Mouse (Mus musculus) cerebellum, adult 11 months (tissue): ENCODE results near the gene Smpd4.
"Not testable (repeated sequence)": the region's sequence is repeated elsewhere in the genome, so short reads cannot be mapped to it uniquely, and the experiment has no call there.

Source experiments
- DNase-seq: peaks from one replicate; pipeline ENCODE4 v3.0.0; 2022

Gene Smpd4

GRCm38 (mm10) chr16:17619198-17620105 is at the start of gene Smpd4:
Gene Smpd4 (plus strand): TSS chr16:17619354.
- peak; percentile 84 for DNase-seq

DNA sequence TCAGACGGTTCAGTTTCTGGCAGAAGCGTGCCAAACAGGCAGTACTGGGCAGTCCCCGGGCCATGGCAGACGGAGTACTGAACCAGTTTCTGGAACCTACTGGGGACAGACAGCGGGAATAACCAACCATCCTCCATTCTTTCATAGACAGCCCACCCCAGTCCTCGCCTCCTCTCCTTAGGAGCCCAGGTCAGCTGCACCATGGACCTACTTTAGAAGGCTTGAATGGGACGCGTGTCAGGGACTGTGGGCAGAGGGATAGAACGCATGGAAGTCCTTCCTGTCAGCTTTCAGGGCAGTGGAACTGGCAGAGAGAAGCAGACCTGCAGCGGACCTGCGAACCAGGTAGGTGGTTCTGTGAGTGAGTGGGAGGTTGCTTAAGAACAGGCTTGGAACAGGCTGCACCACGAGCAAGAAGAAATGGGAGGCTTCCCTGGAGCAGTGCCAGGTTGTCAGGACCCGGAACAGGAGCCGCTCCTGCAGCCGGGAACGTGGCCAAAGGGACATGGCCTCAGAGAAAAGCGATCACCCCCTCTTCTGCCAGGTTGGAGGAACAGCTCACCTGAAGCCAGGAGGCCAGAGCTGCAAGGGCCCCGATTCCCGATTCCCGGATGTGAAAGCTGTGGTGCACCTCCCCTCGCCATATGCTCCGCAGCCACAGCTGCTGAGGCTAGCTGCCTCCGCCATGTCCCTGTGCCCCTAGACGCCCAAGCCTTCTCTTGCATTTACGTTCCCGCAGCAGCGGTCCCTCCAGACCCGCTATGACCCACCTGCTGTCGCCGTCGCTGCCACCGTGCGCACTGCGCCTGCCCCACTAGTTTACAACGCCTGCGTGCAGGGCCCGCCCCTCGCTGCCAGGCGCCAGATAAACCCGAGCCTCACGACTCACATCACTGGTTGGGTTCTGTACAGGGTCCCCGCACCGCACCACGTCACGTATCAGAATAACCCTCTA is 43.0 kb upstream of the Smpd4 start:
- peak; percentile 76 for DNase-seq

DNA sequence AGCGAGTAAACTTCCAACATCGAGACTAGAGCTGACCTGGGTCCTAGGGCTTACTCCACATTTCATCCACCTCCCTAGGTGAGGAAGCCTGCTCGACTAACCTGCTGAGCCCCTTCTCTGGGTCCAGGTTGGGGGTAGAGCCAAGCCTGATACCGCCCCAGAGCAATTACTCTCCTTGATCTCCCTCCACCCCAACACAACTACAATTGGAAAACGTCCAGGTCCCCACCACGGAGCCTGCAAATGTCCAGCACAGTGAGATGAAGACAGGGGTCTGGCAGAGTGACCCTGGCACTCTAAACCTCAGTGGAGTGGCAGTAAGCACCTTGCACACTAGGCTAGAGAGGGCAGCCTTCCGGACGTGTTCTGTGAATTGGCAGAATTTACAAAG is 42.3 kb upstream of the Smpd4 start:
- peak; percentile 28 for DNase-seq

DNA sequence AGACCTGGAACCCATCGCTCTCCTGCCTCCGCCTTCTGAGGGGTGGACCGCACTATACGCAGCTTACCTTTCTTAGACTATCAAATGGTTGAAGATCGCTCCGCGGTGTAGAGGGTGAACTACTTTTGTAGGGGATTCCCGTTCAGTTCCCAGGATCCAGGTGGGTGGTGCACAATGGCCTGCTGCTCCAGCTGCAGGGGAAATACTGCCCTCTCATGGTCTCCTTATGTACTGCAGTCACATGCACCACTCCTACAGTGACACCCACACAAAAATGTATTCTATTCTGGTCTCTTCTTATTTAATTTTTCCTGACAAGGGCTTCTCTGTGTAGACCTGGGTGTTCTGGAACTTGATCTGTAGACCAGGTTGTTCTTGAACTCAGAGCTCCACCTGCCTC is 36.1 kb upstream of the Smpd4 start, which contains the start of gene Slc7a4:
TSS of gene Slc7a4 (minus strand) at position 151 of the 400 bp plus-strand sequence.
- no peak for DNase-seq

DNA sequence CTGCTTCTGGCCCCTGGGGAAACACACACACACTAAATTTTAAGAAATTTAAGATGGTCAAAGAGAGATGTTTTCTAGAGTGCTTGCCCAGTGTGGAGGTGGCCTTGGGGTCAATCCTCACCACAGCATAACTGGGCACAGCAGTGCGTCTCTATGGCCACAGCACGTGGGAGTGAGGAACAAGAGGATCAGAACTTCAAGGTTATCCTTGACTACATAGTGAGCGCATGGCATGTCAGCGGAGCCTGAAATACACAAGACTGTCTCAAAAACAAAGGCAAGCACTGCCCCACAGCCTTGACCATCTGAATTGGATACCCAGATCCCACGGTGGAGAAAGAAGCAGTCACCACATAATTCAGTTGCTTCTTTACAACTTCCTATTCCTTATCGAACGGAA is 34.6 kb upstream of the Smpd4 start:
- DNase-seq = no peak

- DNase-seq = no peak
These were observed 28.4 kb upstream of the Smpd4 start for GRCm38 (mm10) chr16:17590731-17591130.

- DNase-seq = no peak
These were observed 18.1 kb upstream of the Smpd4 start for GRCm38 (mm10) chr16:17600944-17601562.

- DNase-seq = no peak
These were observed 14.2 kb upstream of the Smpd4 start for GRCm38 (mm10) chr16:17604941-17605340.

GRCm38 (mm10) chr16:17605684-17606083 is 13.5 kb upstream of the Smpd4 start:
- no peak for DNase-seq

DNA sequence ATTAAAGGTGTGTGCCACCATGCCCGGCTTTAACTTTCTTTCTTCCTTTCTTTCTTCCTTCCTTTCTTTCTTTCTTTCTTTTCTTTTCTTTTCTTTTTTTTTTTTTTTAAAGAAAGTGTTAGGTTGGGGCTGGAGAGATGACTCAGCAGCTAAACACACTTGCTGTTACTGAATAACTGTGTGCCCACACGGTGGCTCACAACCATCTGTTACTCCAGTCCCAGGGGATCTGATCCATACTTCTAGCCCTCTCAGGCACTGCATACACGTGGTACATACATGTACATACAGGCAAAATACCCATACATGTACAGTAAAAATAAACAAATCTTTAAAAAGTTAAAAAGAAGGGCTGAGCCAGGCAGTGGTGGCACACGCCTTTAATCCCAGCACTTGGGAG is 7.8 kb upstream of the Smpd4 start:
- DNase-seq = no peak

GRCm38 (mm10) chr16:17614740-17615139 is 4.4 kb upstream of the Smpd4 start:
- DNase-seq = not testable (repeated sequence)

GRCm38 (mm10) chr16:17616212-17616611 is 2.9 kb upstream of the Smpd4 start:
- DNase-seq = no peak

DNA sequence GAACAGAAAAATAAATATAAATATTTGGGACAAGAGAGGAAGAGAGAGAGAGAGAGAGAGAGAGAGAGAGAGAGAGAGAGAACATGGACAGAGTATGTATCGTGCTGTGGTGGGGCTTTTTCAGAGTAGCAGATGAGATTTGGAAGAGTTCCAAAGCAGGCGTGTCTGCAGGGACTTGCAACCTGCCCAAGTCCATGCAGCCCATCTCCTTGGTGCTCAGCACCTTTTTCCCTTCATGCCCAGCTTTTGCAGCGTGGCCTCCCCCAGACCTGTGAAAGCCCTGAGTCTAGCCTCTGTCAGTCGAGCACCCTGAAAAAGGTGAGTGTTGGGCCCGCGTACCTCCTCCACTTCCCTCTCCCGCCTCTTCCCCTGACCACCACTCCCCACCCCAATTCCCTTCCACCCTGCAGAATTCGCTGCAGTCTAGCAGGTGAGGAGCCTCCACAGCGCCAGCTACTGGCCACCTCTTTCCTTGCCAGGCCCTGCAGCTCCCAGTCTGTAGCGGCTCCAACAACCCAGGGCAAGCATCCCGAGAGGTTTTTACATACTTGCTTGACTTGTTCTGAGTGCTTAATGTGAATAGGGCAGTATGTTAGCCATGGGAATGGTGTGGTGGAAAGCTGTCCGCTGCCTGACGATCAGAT is 1.1 kb upstream of the Smpd4 start:
- DNase-seq = peak; percentile 55

DNA sequence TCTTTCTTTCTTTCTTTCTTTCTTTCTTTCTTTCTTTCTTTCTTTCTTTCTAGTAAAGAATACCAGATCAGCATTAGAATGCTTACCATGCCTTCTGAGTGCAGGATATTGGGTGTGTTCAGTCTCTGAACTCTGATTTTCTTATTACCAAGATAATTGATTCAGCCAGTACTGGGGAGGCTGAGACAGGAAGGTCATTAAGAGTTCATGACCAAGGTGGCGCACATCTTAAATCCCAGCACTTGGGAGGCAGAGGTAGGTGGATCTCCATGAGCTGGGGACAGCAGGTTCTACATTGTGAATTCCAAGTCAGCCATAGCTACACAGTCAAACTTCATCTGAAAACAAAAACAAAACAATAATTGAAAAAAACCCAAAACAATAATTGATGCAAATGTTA is 2.8 kb downstream of the Smpd4 start:
- DNase-seq = no peak

GRCm38 (mm10) chr16:17625488-17626268 is 6.5 kb downstream of the Smpd4 start:
- DNase-seq = no peak

DNA sequence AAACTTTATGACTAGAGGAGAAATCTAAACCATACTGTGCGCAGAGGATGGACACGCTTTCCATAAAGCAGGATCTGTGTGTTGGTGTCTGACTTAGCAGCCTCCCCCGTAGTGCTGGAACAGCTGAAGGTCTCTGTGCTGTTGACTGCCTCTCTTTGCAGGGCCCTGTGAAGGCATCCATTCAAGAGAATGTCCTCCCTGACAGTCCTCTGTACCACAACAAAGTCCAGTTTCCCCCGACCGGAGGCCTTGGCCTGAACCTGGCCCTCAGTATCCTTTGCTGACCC is 7.1 kb downstream of the Smpd4 start:
- DNase-seq = no peak

DNA sequence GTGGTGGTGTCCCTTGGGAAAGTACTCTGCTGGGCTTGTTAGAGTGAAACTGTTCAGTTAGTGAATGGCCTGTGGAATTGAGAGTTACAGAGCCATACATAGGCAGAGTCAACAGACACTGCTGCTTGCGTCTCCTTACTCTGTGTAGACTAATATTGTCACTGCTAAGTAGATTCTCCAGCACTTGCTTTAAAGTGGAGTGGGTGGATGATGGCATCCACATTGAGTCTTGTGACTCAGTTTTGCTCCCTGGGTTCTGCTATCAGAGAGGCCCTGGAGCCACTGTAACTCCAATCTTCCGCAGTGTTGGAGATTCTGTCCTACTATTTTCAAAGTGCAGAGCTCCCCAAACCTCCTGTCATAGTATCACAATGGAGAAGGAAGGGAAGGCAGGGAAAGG is 13.4 kb downstream of the Smpd4 start:
- DNase-seq = no peak

DNA sequence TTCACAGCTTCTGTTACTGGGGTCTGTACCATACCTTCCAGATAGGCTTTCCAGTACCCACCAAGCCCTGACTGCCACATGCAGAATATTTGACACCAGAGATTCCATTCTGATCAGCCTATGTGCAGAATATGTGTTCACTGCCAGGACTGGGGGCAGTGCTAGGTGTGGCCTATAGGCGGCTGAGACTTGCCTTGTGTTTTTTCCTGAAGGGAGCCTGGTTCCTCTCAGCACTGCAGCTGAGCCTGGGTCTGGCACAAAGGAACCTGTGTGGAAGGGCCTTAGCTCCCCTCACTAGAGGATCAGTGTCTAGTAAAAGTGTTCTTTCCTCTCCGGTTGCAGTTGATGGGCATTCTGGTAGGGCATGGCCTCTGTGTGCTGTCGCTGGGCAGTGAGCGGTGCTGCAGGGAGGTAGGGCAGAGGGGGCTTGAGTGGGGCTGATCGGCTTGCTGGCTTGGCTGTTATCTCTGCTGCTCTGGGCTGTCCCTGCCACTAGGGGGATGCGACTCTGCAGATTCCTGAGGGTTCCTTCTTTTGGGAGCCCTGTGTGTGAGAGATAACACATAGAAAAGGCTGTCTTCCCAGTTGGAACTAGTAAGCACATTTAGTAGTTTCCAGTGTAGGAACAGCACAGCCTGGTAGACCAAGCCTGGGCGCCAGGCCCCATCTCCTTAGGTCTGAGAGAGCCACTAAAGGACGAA is 14.5 kb downstream of the Smpd4 start:
- no peak for DNase-seq

- no peak for DNase-seq
These were observed 17.8 kb downstream of the Smpd4 start for GRCm38 (mm10) chr16:17636904-17637303.

GRCm38 (mm10) chr16:17637610-17638009 is 18.5 kb downstream of the Smpd4 start:
- no peak for DNase-seq

DNA sequence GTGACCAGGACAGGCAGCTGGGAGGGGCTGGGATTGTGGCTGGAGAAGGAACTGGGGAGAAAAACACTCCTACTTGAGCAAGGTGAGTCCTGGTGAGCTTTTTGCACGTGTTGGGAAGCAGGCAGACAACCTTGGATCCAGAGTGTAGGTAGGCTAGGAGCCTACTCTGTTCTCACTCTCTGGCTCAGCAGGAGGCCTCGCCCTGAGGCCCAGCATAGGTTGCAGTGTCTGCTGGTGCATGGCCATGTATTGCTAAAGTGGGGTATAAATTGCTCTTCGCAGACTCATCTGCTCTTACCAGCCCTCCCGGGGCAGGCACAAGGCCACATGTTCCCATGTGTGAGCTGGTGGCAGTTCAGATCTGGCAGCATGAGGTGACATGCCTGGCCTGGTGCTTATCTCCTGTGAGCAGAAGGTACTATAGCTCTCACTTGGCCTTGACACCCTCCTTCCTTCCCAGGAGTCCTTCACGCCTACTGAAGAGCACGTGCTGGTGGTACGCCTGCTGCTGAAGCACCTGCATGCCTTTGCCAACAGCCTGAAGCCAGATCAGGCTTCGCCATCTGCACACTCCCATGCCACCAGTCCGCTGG is 19.0 kb downstream of the Smpd4 start:
- DNase-seq = peak; percentile 16
